Mouse (Mus musculus) stomach, postnatal 0 days (tissue): ENCODE data around the gene Cnr1.

Source experiments
- CTCF ChIP-seq: IDR thresholded peaks from 2 replicates; pipeline ENCODE4 v1.5.1; 2016; ENCODE audit warnings: antibody characterized with exemption, low read depth, mild to moderate bottlenecking, moderate library complexity
- EP300 ChIP-seq: optimal IDR thresholded peaks from 2 replicates; pipeline ENCODE3; 2016; ENCODE audit warnings: antibody characterized with exemption

- no peak for TF ChIP-seq CTCF
- TF ChIP-seq EP300, result no peak
These were observed 23.2 kb downstream of the Cnr1 start for GRCm38 (mm10) chr4:33947584-33947983.
